In the genomic region with DNA sequence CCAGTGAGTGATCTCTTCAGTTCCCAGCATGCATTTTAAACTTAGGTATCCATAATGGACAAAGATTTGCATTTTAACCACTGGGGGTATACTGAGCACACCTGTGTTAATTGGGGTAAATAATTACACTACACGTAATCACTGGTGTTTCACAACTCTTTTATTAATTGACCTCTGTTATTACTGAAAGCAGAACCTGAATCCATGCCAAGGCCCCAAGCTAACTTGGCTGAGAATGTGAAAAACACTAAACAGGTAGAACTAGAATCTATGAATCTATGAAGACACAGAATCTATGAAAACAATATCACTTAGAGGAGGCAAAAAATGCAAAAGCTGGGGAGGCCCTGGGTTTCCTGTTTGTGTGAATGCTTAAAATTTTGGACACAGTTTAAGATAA, we compare ENCODE assay signal across 26 mouse cellular contexts. TPM values are rescaled to one million over a fixed set of nuclear protein-coding genes. Genes with fewer than 3 reads are reported as not detected.
"Had no signal": no experiment of that assay in that cellular context is flagged by ENCODE, and none has a peak within 500 bp of the region (broad histone marks: within the 10 kb centered on the region; RNA-seq: fewer than 3 reads in every experiment).

No protein-coding gene starts in this region.

- H3K27me3 ChIP-seq: midbrain, embryonic 12.5 days; neural tube, embryonic 13.5 days; neural tube, embryonic 15.5 days had no signal

- H3K9ac ChIP-seq: lung, embryonic 14.5 days; midbrain, embryonic 12.5 days; neural tube, embryonic 13.5 days; neural tube, embryonic 15.5 days had no signal

- DNase-seq: lung, embryonic 14.5 days; lung, postnatal 10 days; lung, postnatal 4 days; midbrain, embryonic 14.5 days; retina, postnatal 1 day; right cerebral cortex, adult 18-20 months; right cerebral cortex, postnatal 25 days; right cerebral cortex, postnatal 4 days; spleen, adult 18-20 months; thymus, adult 18-20 months; thymus, postnatal 14 days; thymus, postnatal 36 days had no signal

- H3K4me2 ChIP-seq: lung, embryonic 14.5 days; midbrain, embryonic 12.5 days; neural tube, embryonic 13.5 days; neural tube, embryonic 15.5 days had no signal

- H3K27ac ChIP-seq: midbrain, embryonic 10.5 days; midbrain, embryonic 12.5 days; neural tube, embryonic 13.5 days; neural tube, embryonic 15.5 days had no signal

- ATAC-seq: midbrain, embryonic 16.5 days had no signal

- H3K4me3 ChIP-seq: midbrain, embryonic 10.5 days; midbrain, embryonic 12.5 days; myocyte; neural tube, embryonic 13.5 days; neural tube, embryonic 15.5 days had no signal

- H3K9me3 ChIP-seq: midbrain, embryonic 10.5 days; midbrain, embryonic 12.5 days; neural tube, embryonic 13.5 days; neural tube, embryonic 15.5 days had no signal

RNA-seq across cellular contexts. Expression of a gene that starts 44.5 kb away (rescaled TPM):
- total RNA-seq: megakaryocyte-erythroid progenitor cell, adult 5-6 weeks had no signal
- polyA plus RNA-seq: lung, embryonic 14.5 days; midbrain, embryonic 12.5 days; myocyte; neural tube, embryonic 11.5 days; small intestine, adult 2 months had no signal

RNA-seq across cellular contexts. Expression of a gene that starts 48.1 kb away (rescaled TPM):
- total RNA-seq: megakaryocyte, adult 5-6 weeks; megakaryocyte-erythroid progenitor cell, adult 5-6 weeks had no signal
- polyA plus RNA-seq: lung, embryonic 14.5 days; lung, embryonic 16.5 days; midbrain, embryonic 10.5 days; midbrain, embryonic 12.5 days; midbrain, embryonic 14.5 days; midbrain, embryonic 16.5 days; myocyte; neural tube, embryonic 11.5 days; neural tube, embryonic 13.5 days; neural tube, embryonic 15.5 days; small intestine, adult 2 months; stomach, embryonic 14.5 days; stomach, embryonic 16.5 days; thymus, postnatal 0 days had no signal
